In the genomic region with DNA sequence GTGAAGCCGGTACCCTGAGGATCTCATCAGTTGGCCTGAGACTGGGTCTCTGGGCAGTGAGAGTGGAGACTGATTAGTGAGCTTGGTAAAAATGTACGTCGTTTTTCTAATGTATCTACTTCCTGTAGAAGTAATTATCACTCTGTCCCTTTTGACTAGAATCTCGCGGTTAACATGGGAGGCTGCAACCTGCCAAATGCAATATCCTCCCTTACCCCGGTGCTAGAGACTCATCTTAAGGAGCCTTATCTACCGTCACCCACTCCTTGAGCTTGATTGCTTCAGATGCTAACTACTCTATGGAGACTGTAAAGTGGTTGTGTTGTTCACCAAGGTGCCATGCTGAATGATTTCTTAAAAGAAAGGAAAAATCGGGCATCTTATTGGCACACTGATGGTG, we compare ENCODE assay signal across 9 mouse cellular contexts. TPM values are rescaled to one million over a fixed set of nuclear protein-coding genes. Genes with fewer than 3 reads are reported as not detected.
DNase-seq lines count a peak whose midpoint lies in the region; ATAC-seq and TF ChIP-seq lines count a peak whose summit lies in the region.
"Had no signal": no experiment of that assay in that cellular context is flagged by ENCODE, and none has a peak within 500 bp of the region (broad histone marks: within the 10 kb centered on the region; RNA-seq: fewer than 3 reads in every experiment).

No protein-coding gene starts in this region.

- H3K4me2 ChIP-seq in heart, embryonic 16.5 days (ENCODE audit: low read depth, low read length), result peak overlapping the region; percentile 93
- H3K4me2 ChIP-seq in CH12.LX (ENCODE audit: insufficient read depth, low read depth, poor library complexity, severe bottlenecking), result peak overlapping the region; percentile 67
- H3K4me2 ChIP-seq in forebrain, embryonic 16.5 days (ENCODE audit: low read length), result peak overlapping the region; percentile 98

- DNase-seq in heart, adult 9 months (ENCODE audit: low spot score in 2 of 2), result no peak
- DNase-seq in CH12.LX (ENCODE audit: extremely low read depth), result no peak
- DNase-seq in adrenal gland, adult 2 months, result no peak
- no peak for DNase-seq in ovary, postnatal 10 days (ENCODE audit: low spot score)

- peak overlapping the region; percentile 73 for H3K4me3 ChIP-seq in heart, embryonic 16.5 days (ENCODE audit: low read length)
- peak overlapping the region; percentile 48 to 94 (median 91) for H3K4me3 ChIP-seq in CH12.LX (replicated peaks in 1 of 3; ENCODE audit: low read depth in 2 of 3, low read length in 2 of 3, poor library complexity in 1 of 3)
- peak overlapping the region; percentile 78 for H3K4me3 ChIP-seq in forebrain, embryonic 16.5 days (replicated peaks; ENCODE audit: low read length)

- H3K9ac ChIP-seq in heart, embryonic 16.5 days (ENCODE audit: low read length), result peak overlapping the region; percentile 95
- H3K9ac ChIP-seq in CH12.LX (ENCODE audit: insufficient read depth, low read depth), result peak overlapping the region; percentile 81
- 0 out of 2 replicates have a peak overlapping the region, but pooled peaks have one; percentile 6 for H3K9ac ChIP-seq in forebrain, embryonic 16.5 days (replicated peaks; ENCODE audit: low read depth, low read length)

- peaks cover 19% of the 10 kb centered on the region for H3K4me1 ChIP-seq in heart, embryonic 16.5 days (ENCODE audit: control insufficient read depth, insufficient read depth, low read length)
- H3K4me1 ChIP-seq in CH12.LX (ENCODE audit: control insufficient read depth in 1 of 2, insufficient read depth in 2 of 2), result peaks cover 2 to 47% of the 10 kb centered on the region in 2 experiments
- H3K4me1 ChIP-seq in forebrain, embryonic 16.5 days (replicated peaks; ENCODE audit: control insufficient read depth, insufficient read depth, low read length), result peaks cover 21% of the 10 kb centered on the region

- no peak for TF ChIP-seq EP300 in CH12.LX (IDR thresholded peaks at IDR 0.05; ENCODE audit: low read length)

- 21% methylated on average over 8 of the region's 8 CpGs for WGBS in heart, embryonic 16.5 days
- WGBS in forebrain, embryonic 16.5 days, result 35% methylated on average over 8 of the region's 8 CpGs

- no peak for TF ChIP-seq POLR2A in CH12.LX (IDR thresholded peaks at IDR 0.05; ENCODE audit: low read depth, low read length)

- H3K27ac ChIP-seq in heart, embryonic 16.5 days (ENCODE audit: low read length), result no peak overlapping the region
- H3K27ac ChIP-seq in CH12.LX (ENCODE audit: insufficient read depth, low read depth), result no peak overlapping the region
- no peak overlapping the region for H3K27ac ChIP-seq in forebrain, embryonic 16.5 days (ENCODE audit: low read length)

- no peaks in the 10 kb centered on the region for H3K9me3 ChIP-seq in heart, embryonic 16.5 days (replicated peaks; ENCODE audit: control insufficient read depth, low read length)
- H3K9me3 ChIP-seq in CH12.LX (replicated peaks; ENCODE audit: low read length), result no peaks in the 10 kb centered on the region
- H3K9me3 ChIP-seq in forebrain, embryonic 16.5 days (ENCODE audit: control insufficient read depth, low read length), result no peaks in the 10 kb centered on the region

- ATAC-seq in heart, embryonic 16.5 days (replicated peaks; ENCODE audit: extremely low read depth, insufficient read depth, low FRiP score), result no peak
- ATAC-seq in forebrain, embryonic 16.5 days, result no peak
- ATAC-seq in megakaryocyte-erythroid progenitor cell, adult 5-6 weeks (replicated peaks; ENCODE audit: low FRiP score, low TSS enrichment, poor library complexity, severe bottlenecking), result peak; percentile 44; the same call in 1 of the 2 replicates
- ATAC-seq in erythroid progenitor cell, adult 5-6 weeks (replicated peaks; ENCODE audit: low FRiP score, poor library complexity, severe bottlenecking), result no peak

- H3K27me3 ChIP-seq in heart, embryonic 16.5 days (ENCODE audit: control insufficient read depth, insufficient read depth, low read length), result no peaks in the 10 kb centered on the region
- no peaks in the 10 kb centered on the region for H3K27me3 ChIP-seq in CH12.LX (replicated peaks)
- no peaks in the 10 kb centered on the region for H3K27me3 ChIP-seq in forebrain, embryonic 16.5 days (replicated peaks; ENCODE audit: control insufficient read depth, insufficient read depth, low read length)

- peaks cover 34% of the 10 kb centered on the region for H3K79me2 ChIP-seq in CH12.LX (replicated peaks; ENCODE audit: control insufficient read depth, extremely low read depth, insufficient read depth, poor library complexity, severe bottlenecking)

- dilution Hi-C loops in CH12.LX (cut with MboI; ENCODE audit: extremely low pct_ligation_motif_present, extremely low pct_unique_long_range_greater_than_20kb, low sequenced_read_pairs), result no loop called here

- no peak for TF ChIP-seq CTCF in CH12.LX (conservative IDR thresholded peaks at IDR 0.05 in 1 of 2, IDR thresholded peaks at IDR 0.05 in 1 of 2; ENCODE audit: low read depth in 2 of 2, low read length in 2 of 2)

- no peak for TF ChIP-seq RAD21 in CH12.LX (IDR thresholded peaks at IDR 0.05; ENCODE audit: low read depth, low read length)

- in situ Hi-C loops in CH12.LX (cut with MboI; ENCODE audit: low pct_ligation_motif_present, low pct_unique_long_range_greater_than_20kb, low sequenced_read_pairs), result no loop called here

- no peaks in the 10 kb centered on the region for H3K36me3 ChIP-seq in heart, embryonic 16.5 days (ENCODE audit: control insufficient read depth, insufficient read depth)
- H3K36me3 ChIP-seq in CH12.LX (replicated peaks in 1 of 2; ENCODE audit: control insufficient read depth in 1 of 2, insufficient read depth in 1 of 2, low read length in 1 of 2), result peaks cover 3 to 28% of the 10 kb centered on the region in 2 experiments
- H3K36me3 ChIP-seq in forebrain, embryonic 16.5 days (ENCODE audit: control insufficient read depth, insufficient read depth), result no peaks in the 10 kb centered on the region

TF ChIP-seq in CH12.LX, 34 proteins besides CTCF, POLR2A, EP300 and RAD21:
- peak; percentile 45 for TF ChIP-seq MXI1 (IDR thresholded peaks at IDR 0.05; ENCODE audit: low read depth, low read length)
- TF ChIP-seq CHD2 (IDR thresholded peaks at IDR 0.05; ENCODE audit: low read length), result no peak

RNA-seq across cellular contexts. Expression of a gene that starts 1.4 kb away (rescaled TPM):
- polyA plus RNA-seq in heart, embryonic 16.5 days (2015; fragmentation: Nextera tagmentation; extraction: Ambion mirVana), result 0.66 and 0.77 TPM in 2 replicates
- total RNA-seq in CH12.LX (2012; rRNA removed) (not detected in 2 replicates), CH12.LX (2014; rRNA removed) (0.95 TPM in 1 of 2 replicates, not detected in the other)
- not detected in 2 replicates for polyA plus RNA-seq in CH12.LX (2012; ENCODE audit: insufficient read length, low read depth)
- 0.24 TPM in 1 of 2 replicates, not detected in the other for polyA plus RNA-seq in forebrain, embryonic 16.5 days (2015; fragmentation: Nextera tagmentation; extraction: Ambion mirVana)
- total RNA-seq in megakaryocyte-erythroid progenitor cell, adult 5-6 weeks (2014; fragmentation: Nextera tagmentation), result not detected in 2 replicates
- total RNA-seq in megakaryocyte-erythroid progenitor cell, adult 5-6 weeks (2017), result not detected in 2 replicates
- total RNA-seq in adrenal gland, adult 2 months (2021), result 1 to 10 TPM in 1 of 2 experiments, under 1 TPM in 1; 0.41 to 8.7 TPM
- polyA plus RNA-seq in adrenal gland, adult 2 months (2012; rRNA removed), result 0.86 TPM in 1 of 2 replicates, not detected in the other
- total RNA-seq in erythroid progenitor cell, adult 5-6 weeks (2015; ENCODE audit: low replicate concordance), result not detected in 2 replicates
- not detected in 2 replicates for total RNA-seq in erythroid progenitor cell, adult 5-6 weeks (2017; ENCODE audit: low replicate concordance)
- total RNA-seq: ES-E14 had no signal

RNA-seq across cellular contexts. Expression of a gene that starts 1.9 kb away (rescaled TPM):
- 12.9 and 14.4 TPM in 2 replicates for polyA plus RNA-seq in heart, embryonic 16.5 days (2015; fragmentation: Nextera tagmentation; extraction: Ambion mirVana)
- total RNA-seq in CH12.LX (2012; rRNA removed) (40.0 and 40.7 TPM in 2 replicates), CH12.LX (2014; rRNA removed) (38.3 and 43.7 TPM in 2 replicates)
- polyA plus RNA-seq in CH12.LX (2012; ENCODE audit: insufficient read length, low read depth), result 105 and 107 TPM in 2 replicates
- polyA plus RNA-seq in forebrain, embryonic 16.5 days (2015; fragmentation: Nextera tagmentation; extraction: Ambion mirVana), result 6.5 and 7.5 TPM in 2 replicates
- 9.6 and 11.4 TPM in 2 replicates for total RNA-seq in megakaryocyte-erythroid progenitor cell, adult 5-6 weeks (2014; fragmentation: Nextera tagmentation)
- total RNA-seq in megakaryocyte-erythroid progenitor cell, adult 5-6 weeks (2017), result 4.9 and 8.2 TPM in 2 replicates
- 1 to 10 TPM; 8.5 to 9.7 TPM for total RNA-seq in adrenal gland, adult 2 months (2021)
- polyA plus RNA-seq in adrenal gland, adult 2 months (2012; rRNA removed), result 1.3 TPM in 2 replicates
- 2.9 and 14.3 TPM in 2 replicates for total RNA-seq in erythroid progenitor cell, adult 5-6 weeks (2015; ENCODE audit: low replicate concordance)
- total RNA-seq in erythroid progenitor cell, adult 5-6 weeks (2017; ENCODE audit: low replicate concordance), result 0.30 and 0.77 TPM in 2 replicates

Comparison
In these comparisons a context has a peak if more than half of its experiments do, and no peak if none do; other contexts are left out.
1. H3K9ac ChIP-seq: peak in every context shown above with its lines; median percentile 95 in heart, embryonic 16.5 days; 81 in CH12.LX; 6 in forebrain, embryonic 16.5 days.